Comparison of ENCODE assay signal across 24 mouse cellular contexts in genomic region chr7:67291356-67291755, GRCm38 (mm10).
"Had no signal": no experiment of that assay in that cellular context is flagged by ENCODE, and none has a peak within 500 bp of the region (broad histone marks: within the 10 kb centered on the region; RNA-seq: fewer than 3 reads in every experiment).

No protein-coding gene starts in this region.

- H3K4me2 ChIP-seq: liver, embryonic 15.5 days; lung, embryonic 15.5 days; midbrain, embryonic 11.5 days; midbrain, embryonic 13.5 days; neural tube, embryonic 13.5 days; neural tube, embryonic 15.5 days; stomach, embryonic 15.5 days had no signal

- DNase-seq: liver, postnatal 0 days; lung, adult 2 months; lung, postnatal 14 days; lung, postnatal 36 days; retina, postnatal 1 day; right cerebral cortex, adult 18-20 months; right cerebral cortex, postnatal 25 days; right cerebral cortex, postnatal 4 days; spleen, adult 18-20 months; thymus, adult 2 months; thymus, postnatal 25 days; thymus, postnatal 4 days had no signal

- ATAC-seq: liver, postnatal 0 days; lung, postnatal 0 days; midbrain, embryonic 13.5 days; midbrain, embryonic 16.5 days had no signal

- H3K4me1 ChIP-seq: liver, embryonic 15.5 days; midbrain, embryonic 13.5 days; neural tube, embryonic 13.5 days; neural tube, embryonic 15.5 days; stomach, embryonic 15.5 days had no signal

- H3K4me3 ChIP-seq: liver, embryonic 15.5 days; lung, embryonic 15.5 days; midbrain, embryonic 13.5 days; myocyte; neural tube, embryonic 13.5 days; neural tube, embryonic 15.5 days; stomach, embryonic 15.5 days had no signal

- H3K27me3 ChIP-seq: liver, embryonic 15.5 days; lung, embryonic 15.5 days; midbrain, embryonic 13.5 days; neural tube, embryonic 13.5 days; neural tube, embryonic 15.5 days; stomach, embryonic 15.5 days had no signal

- H3K9me3 ChIP-seq: liver, embryonic 15.5 days; lung, embryonic 15.5 days; midbrain, embryonic 13.5 days; neural tube, embryonic 13.5 days; neural tube, embryonic 15.5 days; stomach, embryonic 15.5 days had no signal

- H3K36me3 ChIP-seq: liver, embryonic 15.5 days; lung, embryonic 15.5 days; midbrain, embryonic 13.5 days; neural tube, embryonic 15.5 days; stomach, embryonic 15.5 days had no signal

- H3K27ac ChIP-seq: liver, embryonic 15.5 days; lung, embryonic 15.5 days; macrophage; midbrain, embryonic 13.5 days; neural tube, embryonic 13.5 days; neural tube, embryonic 15.5 days; stomach, embryonic 15.5 days; stomach, postnatal 0 days had no signal

- H3K9ac ChIP-seq: liver, embryonic 15.5 days; liver, postnatal 0 days; lung, embryonic 15.5 days; midbrain, embryonic 13.5 days; neural tube, embryonic 13.5 days; neural tube, embryonic 15.5 days; stomach, embryonic 15.5 days had no signal
